Mouse (Mus musculus): ENCODE data around the gene Zfp82. TPM values are rescaled to one million over a fixed set of nuclear protein-coding genes. Genes with fewer than 3 reads are reported as not detected.

The Zfp82 gene
- polyA plus RNA-seq, 2 experiments: 0.50 to 1.2 TPM

DNA sequence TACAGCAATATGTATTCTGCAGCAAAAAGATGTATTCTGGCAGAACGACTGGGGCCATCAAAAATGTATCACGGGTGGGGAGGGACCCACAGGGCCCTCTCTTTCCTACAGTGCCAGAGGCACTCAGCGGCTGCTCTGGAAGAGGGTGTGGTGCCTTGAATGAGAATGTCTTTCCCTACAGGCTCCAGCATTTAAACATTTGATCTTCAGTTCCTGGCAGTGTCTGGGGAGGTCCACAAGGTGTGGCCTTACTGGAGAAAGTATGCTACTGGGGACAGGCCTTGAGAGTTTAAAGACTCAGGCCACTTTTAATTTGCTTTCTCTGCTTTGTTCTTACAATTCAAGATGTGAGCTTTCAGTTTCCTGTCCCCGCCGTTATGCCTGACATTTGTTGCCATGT, 43.4 kb upstream of the Zfp82 start:
- ATAC-seq (ENCODE audit: insufficient read depth): no peak

DNA sequence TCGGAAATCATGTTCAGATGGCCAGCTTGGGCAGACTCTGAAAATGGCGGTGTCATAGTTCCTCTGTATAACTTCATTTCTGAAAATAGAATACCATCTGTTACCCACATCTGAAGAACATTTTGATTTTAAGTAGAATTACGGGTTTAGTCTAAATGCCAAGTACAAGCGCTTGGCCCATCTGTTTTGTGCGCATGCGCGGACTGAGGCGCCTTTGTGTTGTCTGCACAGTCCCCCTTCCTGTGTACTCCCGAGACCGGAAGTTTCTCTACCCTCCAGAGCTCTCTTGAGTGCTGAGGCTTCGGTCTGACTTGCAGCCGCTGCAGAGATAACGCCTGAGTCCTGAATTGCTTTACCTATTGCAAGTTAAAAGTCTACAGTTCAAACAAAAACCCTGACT, 26.6 kb upstream of the Zfp82 start:
- Histone ChIP-seq H3K36me3 (replicated peaks; ENCODE audit: control insufficient read depth, insufficient read depth, low read depth) (peaks cover 6% of the 10 kb centered on the region), H3K4me3 (ENCODE audit: insufficient read depth in 1 of 2, low read depth in 2 of 2, low read length in 2 of 2) (no peak overlapping the region), H3K9me3 (ENCODE audit: control insufficient read depth, low read length) (no peaks in the 10 kb centered on the region; the same call in 1 of the 2 replicates), H3K27ac (no peak overlapping the region), H3K4me2 (ENCODE audit: low read depth) (no peak overlapping the region), H3K9ac (replicated peaks) (no peak overlapping the region), H3K4me1 (replicated peaks; ENCODE audit: control insufficient read depth in 2 of 2, insufficient read depth in 2 of 2, low read length in 1 of 2) (peaks cover 6 to 10% of the 10 kb centered on the region in 2 experiments; a peak in 3 of 4 replicates), H3K27me3 (ENCODE audit: control insufficient read depth, insufficient read depth, low read length) (no peaks in the 10 kb centered on the region)
- ATAC-seq (ENCODE audit: insufficient read depth) (no peak), DNase-seq (ENCODE audit: low read depth in 3 of 3, low spot score in 3 of 3) (no peak)
- TF ChIP-seq EP300 (IDR thresholded peaks at IDR 0.05; ENCODE audit: low read depth): no peak
- TF ChIP-seq CTCF (IDR thresholded peaks at IDR 0.05; ENCODE audit: low read depth): no peak
- 79% methylated on average over 13 of the region's 13 CpGs for WGBS (ENCODE audit: insufficient replicate concordance)

More for the DNA sequence above, 43.4 kb upstream of the Zfp82 start:
- TF ChIP-seq CTCF (IDR thresholded peaks at IDR 0.05; ENCODE audit: low read depth) (no peak), EP300 (IDR thresholded peaks at IDR 0.05; ENCODE audit: low read depth) (no peak)
- H3K36me3 ChIP-seq (replicated peaks; ENCODE audit: control insufficient read depth, insufficient read depth, low read depth): no peaks in the 10 kb centered on the region
- H3K4me3 ChIP-seq (ENCODE audit: insufficient read depth in 1 of 2, low read depth in 2 of 2, low read length in 2 of 2): no peak overlapping the region
- H3K27me3 ChIP-seq (ENCODE audit: control insufficient read depth, insufficient read depth, low read length): no peaks in the 10 kb centered on the region
- no peak overlapping the region for H3K4me2 ChIP-seq (ENCODE audit: low read depth)
- no peak overlapping the region for H3K27ac ChIP-seq
- H3K9me3 ChIP-seq (ENCODE audit: control insufficient read depth, low read length): no peaks in the 10 kb centered on the region
- H3K4me1 ChIP-seq (replicated peaks; ENCODE audit: control insufficient read depth in 2 of 2, insufficient read depth in 2 of 2, low read length in 1 of 2): no peaks in the 10 kb centered on the region
- 80% methylated on average over 5 of the region's 5 CpGs for WGBS (ENCODE audit: insufficient replicate concordance)
- no peak for DNase-seq (ENCODE audit: low read depth in 3 of 3, low spot score in 3 of 3)
- H3K9ac ChIP-seq (replicated peaks): no peak overlapping the region

DNA sequence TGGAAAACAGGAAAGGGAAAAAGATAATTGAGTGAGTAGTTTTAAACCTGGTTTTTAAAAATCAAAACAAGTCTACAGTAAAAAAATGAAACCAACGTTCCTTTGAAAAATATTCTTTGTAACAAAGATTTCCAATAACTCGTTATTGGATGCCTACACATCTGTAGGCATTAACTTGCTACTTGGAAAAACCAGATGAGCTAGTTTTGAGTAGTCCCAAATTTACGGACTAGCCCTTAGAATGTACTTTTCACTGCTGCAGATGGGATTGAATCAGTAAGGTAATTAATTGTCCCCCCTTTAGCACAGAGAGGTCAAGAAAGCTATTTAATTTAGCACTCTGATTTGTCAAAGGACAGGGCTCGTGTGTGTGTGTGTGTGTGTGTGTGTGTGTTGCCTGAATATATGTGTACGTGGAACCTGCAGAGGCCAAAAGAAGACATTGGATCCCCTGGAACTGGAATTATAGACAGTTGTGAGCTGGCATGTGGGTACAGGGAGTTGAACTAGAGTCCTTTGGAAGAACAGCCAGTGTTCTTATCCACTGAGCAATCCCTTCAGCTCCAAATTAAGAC, 22.9 kb upstream of the Zfp82 start:
- WGBS (ENCODE audit: insufficient replicate concordance): 22% methylated on average over 5 of the region's 5 CpGs
- ATAC-seq (ENCODE audit: insufficient read depth): no peak
- TF ChIP-seq CTCF (IDR thresholded peaks at IDR 0.05; ENCODE audit: low read depth): no peak
- DNase-seq (ENCODE audit: low read depth in 3 of 3, low spot score in 3 of 3): no peak
- no peak overlapping the region for H3K27ac ChIP-seq
- no peaks in the 10 kb centered on the region for H3K9me3 ChIP-seq (ENCODE audit: control insufficient read depth, low read length)
- H3K4me2 ChIP-seq (ENCODE audit: low read depth): peak overlapping the region; percentile 87
- peak overlapping the region; percentile 34; the same call in 1 of the 2 replicates for H3K9ac ChIP-seq (replicated peaks)
- peak overlapping the region; percentile 75 to 95; a peak in 3 of 4 replicates for H3K4me3 ChIP-seq (ENCODE audit: insufficient read depth in 1 of 2, low read depth in 2 of 2, low read length in 2 of 2)
- H3K27me3 ChIP-seq (ENCODE audit: control insufficient read depth, insufficient read depth, low read length): no peaks in the 10 kb centered on the region
- H3K36me3 ChIP-seq (replicated peaks; ENCODE audit: control insufficient read depth, insufficient read depth, low read depth): no peaks in the 10 kb centered on the region
- peaks cover 14 to 16% of the 10 kb centered on the region in 2 experiments for H3K4me1 ChIP-seq (replicated peaks; ENCODE audit: control insufficient read depth in 2 of 2, insufficient read depth in 2 of 2, low read length in 1 of 2)

DNA sequence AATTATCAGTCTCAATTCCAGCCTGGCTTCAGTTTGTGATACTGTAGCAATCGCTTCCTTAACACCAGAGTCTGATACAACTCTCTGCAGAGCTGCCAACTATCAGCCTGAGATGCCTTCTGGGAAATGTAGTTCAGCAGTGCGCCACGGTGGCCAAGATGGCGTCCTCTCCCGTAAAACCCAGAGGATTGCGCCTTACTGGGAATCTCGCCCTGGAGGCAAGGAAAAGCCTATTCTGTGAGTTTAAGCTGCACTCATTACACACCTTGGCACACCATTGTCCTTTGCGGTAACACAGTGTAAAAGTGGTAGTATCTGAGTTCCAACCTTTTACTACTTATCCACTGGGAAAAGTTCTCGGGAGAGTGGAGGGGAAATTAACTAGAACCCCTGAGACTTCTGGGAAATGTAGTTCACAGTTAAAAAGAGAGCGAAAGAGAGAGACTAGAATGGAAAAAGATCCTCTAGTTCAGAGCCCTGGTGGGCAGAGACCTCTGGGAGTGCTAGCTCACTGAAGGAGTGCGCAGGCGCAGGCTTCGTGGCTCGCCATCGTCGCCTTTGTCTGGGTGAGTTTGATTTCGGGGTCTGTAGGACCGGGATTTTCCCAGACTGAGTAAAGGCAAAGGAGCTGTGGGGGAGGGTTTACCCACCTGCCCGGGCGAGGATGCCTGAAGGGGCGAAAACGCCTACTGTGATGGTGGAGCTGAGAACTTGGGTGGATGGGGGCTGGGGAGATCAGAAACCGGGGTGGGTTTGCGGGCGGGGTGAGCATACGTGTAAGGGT, 22.1 kb upstream of the Zfp82 start, which contains the start of gene Zfp260:
Gene Zfp260 (plus strand): TSS at position 132 of the 784 bp plus-strand sequence.
- Histone ChIP-seq H3K9ac (replicated peaks) (peak within 1 kb of the TSS; percentile 70), H3K4me1 (replicated peaks; ENCODE audit: control insufficient read depth in 2 of 2, insufficient read depth in 2 of 2, low read length in 1 of 2) (peaks cover 14 to 16% of the 10 kb centered on the region in 2 experiments), H3K4me2 (ENCODE audit: low read depth) (peak within 1 kb of the TSS; percentile 87), H3K27me3 (ENCODE audit: control insufficient read depth, insufficient read depth, low read length) (no peaks in the 10 kb centered on the region), H3K36me3 (replicated peaks; ENCODE audit: control insufficient read depth, insufficient read depth, low read depth) (no peaks in the 10 kb centered on the region), H3K4me3 (ENCODE audit: insufficient read depth in 1 of 2, low read depth in 2 of 2, low read length in 2 of 2) (peak within 1 kb of the TSS; percentile 75 to 95), H3K9me3 (ENCODE audit: control insufficient read depth, low read length) (no peaks in the 10 kb centered on the region), H3K27ac (peak within 1 kb of the TSS; percentile 73)
- peak; percentile 66 to 82 (median 69) for DNase-seq (ENCODE audit: low read depth in 3 of 3, low spot score in 3 of 3)
- ATAC-seq (ENCODE audit: insufficient read depth): peak; percentile 67
- peak; percentile 25 for TF ChIP-seq CTCF (IDR thresholded peaks at IDR 0.05; ENCODE audit: low read depth)
- TF ChIP-seq EP300 (IDR thresholded peaks at IDR 0.05; ENCODE audit: low read depth): no peak
- WGBS (ENCODE audit: insufficient replicate concordance): under 1% methylated on average over 26 of the region's 26 CpGs

DNA sequence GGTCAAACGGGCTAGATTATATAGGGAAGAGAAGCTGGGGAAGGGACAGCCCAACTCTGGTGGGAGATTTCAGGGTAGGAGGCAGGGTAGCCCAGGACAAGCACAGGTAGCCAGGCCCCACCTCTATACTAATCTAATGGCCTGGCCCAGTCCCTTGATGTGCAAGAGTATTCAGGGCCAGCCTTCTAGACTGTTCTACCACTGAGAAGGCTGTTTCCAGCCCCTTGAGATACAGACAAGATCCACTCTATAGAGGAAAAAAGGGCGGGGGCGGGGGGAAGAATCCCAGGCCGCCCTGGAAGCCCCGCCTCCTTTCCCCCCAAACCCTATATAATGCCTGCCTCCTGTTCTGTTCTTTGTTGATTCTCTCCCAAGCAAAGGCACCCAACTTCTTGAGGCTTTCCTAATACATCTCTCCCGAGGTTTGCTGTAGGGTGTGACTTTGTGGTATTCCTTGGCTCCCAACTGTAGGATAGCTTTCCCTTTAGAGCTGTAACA, 21.3 kb upstream of the Zfp82 start:
- WGBS (ENCODE audit: insufficient replicate concordance): 67% methylated on average over 6 of the region's 6 CpGs
- Histone ChIP-seq H3K9ac (replicated peaks) (0 out of 2 replicates have a peak overlapping the region, but pooled peaks have one; percentile 9), H3K27ac (no peak overlapping the region), H3K9me3 (ENCODE audit: control insufficient read depth, low read length) (no peaks in the 10 kb centered on the region), H3K4me1 (replicated peaks; ENCODE audit: control insufficient read depth in 2 of 2, insufficient read depth in 2 of 2, low read length in 1 of 2) (peaks cover 17 to 22% of the 10 kb centered on the region in 2 experiments), H3K4me3 (ENCODE audit: insufficient read depth in 1 of 2, low read depth in 2 of 2, low read length in 2 of 2) (peak overlapping the region; percentile 75 to 95), H3K27me3 (ENCODE audit: control insufficient read depth, insufficient read depth, low read length) (no peaks in the 10 kb centered on the region), H3K36me3 (replicated peaks; ENCODE audit: control insufficient read depth, insufficient read depth, low read depth) (no peaks in the 10 kb centered on the region), H3K4me2 (ENCODE audit: low read depth) (peak overlapping the region; percentile 87)
- no peak for TF ChIP-seq CTCF (IDR thresholded peaks at IDR 0.05; ENCODE audit: low read depth)
- TF ChIP-seq EP300 (IDR thresholded peaks at IDR 0.05; ENCODE audit: low read depth): no peak
- no peak for ATAC-seq (ENCODE audit: insufficient read depth)
- DNase-seq (ENCODE audit: low read depth in 3 of 3, low spot score in 3 of 3): no peak

All from liver, embryonic 14.5 days (tissue).